Mouse (Mus musculus) forebrain, postnatal 0 days (tissue): Measurements from ENCODE around the gene 0610030E20Rik. TPM values are rescaled to one million over a fixed set of nuclear protein-coding genes. Genes with fewer than 3 reads are reported as not detected.
A peak's percentile ranks its signal among the peaks of the same experiment; 100 is the strongest.

ENCODE experiments used
- ATAC-seq: fragments of 200-750 bp; cut with Nextera tagmentation; 2 replicates; pipeline ENCODE4 v1.8.0; 2017; ENCODE audit warnings: mild to moderate bottlenecking, moderate library complexity
- DNase-seq: peaks from one replicate; pipeline ENCODE4 v3.0.0-alpha.2; 2015
- H3K27ac ChIP-seq: fragments of 300-500 bp; sonication (generic); 2 replicates; pipeline ENCODE4 v1.5.1; 2014; ENCODE audit warnings: low read depth, mild to moderate bottlenecking, antibody characterized with exemption, low read length, moderate library complexity, mixed read lengths
- H3K27me3 ChIP-seq: fragments of 300-500 bp; sonication (generic); 2 replicates; pipeline ENCODE4 v1.6.1; 2014; ENCODE audit warnings: mild to moderate bottlenecking, low read length, mixed read lengths; ENCODE audit not compliant: insufficient read depth
- H3K36me3 ChIP-seq: fragments of 300-500 bp; sonication (generic); 2 replicates; pipeline ENCODE4 v1.6.1; 2014; ENCODE audit warnings: mild to moderate bottlenecking, moderate library complexity; ENCODE audit not compliant: insufficient read depth
- H3K4me1 ChIP-seq: fragments of 300-500 bp; sonication (generic); 2 replicates; pipeline ENCODE4 v1.6.1; 2014; ENCODE audit warnings: antibody characterized with exemption; ENCODE audit not compliant: insufficient read depth
- H3K4me2 ChIP-seq: fragments of 300-500 bp; sonication (generic); 2 replicates; pipeline ENCODE4 v1.6.1; 2014; ENCODE audit warnings: low read depth, mild to moderate bottlenecking, moderate library complexity
- H3K4me3 ChIP-seq: fragments of 300-500 bp; sonication (generic); 2 replicates; pipeline ENCODE4 v1.5.1; 2014; ENCODE audit warnings: low read depth, low read length, mixed read lengths
- H3K9ac ChIP-seq: fragments of 300-500 bp; sonication (generic); 2 replicates; pipeline ENCODE4 v1.6.1; 2014; ENCODE audit warnings: mild to moderate bottlenecking
- H3K9me3 ChIP-seq: fragments of 300-500 bp; sonication (generic); 2 replicates; pipeline ENCODE4 v1.6.1; 2016; ENCODE audit warnings: low read length
- CTCF ChIP-seq: sonication (generic); IDR thresholded peaks from 2 replicates; pipeline ENCODE4 v1.5.1; 2016; ENCODE audit warnings: antibody characterized with exemption, control low read depth, low read depth
- WGBS: fragments of 180-500 bp; shearing (Covaris S2); extraction: QIAGEN DNeasy Blood & Tissue Kit; methylation state at CpG from one replicate; pipeline ENCODE4 v1.1.7; 2014; 5-methylcytosine and 5-hydroxymethylcytosine counted together
- polyA plus RNA-seq: library from polyadenylated mRNA; unstranded; fragments of >200 nt; fragmentation: Nextera tagmentation; extraction: Ambion mirVana; gene quantifications from 2 replicates; pipeline ENCODE4 v1.2.1, GENCODE M21; 2015
- total RNA-seq: library from RNA; depleted of rRNA; stranded (reverse); fragments of >200 nt; gene quantifications from 2 replicates; pipeline ENCODE4 v1.2.3, GENCODE M21; 2014

The 0610030E20Rik gene
- total and polyA plus RNA-seq, 2 experiments from 2014 or later = 10.9 to 15.4 TPM

DNA sequence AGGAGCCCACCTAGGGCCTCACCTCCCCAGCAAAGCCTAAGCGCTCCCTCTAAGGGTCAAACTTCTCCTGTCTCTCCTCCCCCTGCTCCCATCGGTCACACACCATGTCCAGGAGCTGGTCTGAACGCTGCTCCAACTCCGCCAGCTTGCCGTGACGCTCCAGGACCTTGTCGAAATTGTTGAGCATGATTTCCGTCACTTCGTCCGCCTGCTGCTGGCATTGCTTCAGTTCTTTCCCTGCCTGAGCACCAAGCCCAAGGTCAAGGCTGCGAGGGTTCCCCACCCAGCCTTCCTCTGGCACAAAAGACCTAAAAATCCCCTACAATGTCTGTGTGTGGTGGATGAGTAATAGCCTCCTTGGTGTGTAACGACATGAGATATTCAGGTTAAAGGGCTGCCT is 23.0 kb downstream of the 0610030E20Rik start:
- DNase-seq (no peak), ATAC-seq (no peak)
- H3K4me1 ChIP-seq = no peaks in the 10 kb centered on the region
- H3K9ac ChIP-seq = no peak overlapping the region
- no peak overlapping the region for H3K4me3 ChIP-seq
- no peaks in the 10 kb centered on the region for H3K9me3 ChIP-seq
- no peak for TF ChIP-seq CTCF
- no peak overlapping the region for H3K4me2 ChIP-seq
- H3K36me3 ChIP-seq = no peaks in the 10 kb centered on the region
- WGBS = 83% methylated on average over 12 of the region's 12 CpGs
- H3K27me3 ChIP-seq = no peaks in the 10 kb centered on the region
- H3K27ac ChIP-seq = no peak overlapping the region

DNA sequence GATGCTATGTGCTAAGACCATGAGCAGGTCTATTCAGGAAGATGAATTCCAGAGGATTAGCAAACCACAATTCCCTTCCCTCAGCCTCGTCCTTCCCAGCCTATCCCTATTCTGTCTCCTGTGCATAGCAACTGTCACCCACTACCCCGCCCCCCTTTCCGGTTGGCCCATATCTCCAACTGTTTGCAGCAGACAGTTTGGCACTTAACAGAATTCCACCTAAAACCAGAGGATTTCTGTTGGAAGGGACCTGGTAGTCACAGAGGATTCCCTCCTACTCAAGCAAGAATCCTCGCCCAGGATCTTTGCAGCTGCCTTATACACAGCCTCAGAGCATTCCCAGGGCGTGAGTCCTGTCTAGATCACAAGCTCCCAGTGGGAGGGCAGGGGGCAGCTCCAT is 24.0 kb downstream of the 0610030E20Rik start:
- no peak overlapping the region for H3K4me3 ChIP-seq
- no peaks in the 10 kb centered on the region for H3K27me3 ChIP-seq
- no peak for TF ChIP-seq CTCF
- no peaks in the 10 kb centered on the region for H3K9me3 ChIP-seq
- no peak overlapping the region for H3K9ac ChIP-seq
- ATAC-seq (peak; percentile 51), DNase-seq (no peak)
- WGBS = 48% methylated on average over 5 of the region's 5 CpGs
- H3K36me3 ChIP-seq = no peaks in the 10 kb centered on the region
- no peak overlapping the region for H3K4me2 ChIP-seq
- H3K27ac ChIP-seq = no peak overlapping the region
- H3K4me1 ChIP-seq = no peaks in the 10 kb centered on the region

DNA sequence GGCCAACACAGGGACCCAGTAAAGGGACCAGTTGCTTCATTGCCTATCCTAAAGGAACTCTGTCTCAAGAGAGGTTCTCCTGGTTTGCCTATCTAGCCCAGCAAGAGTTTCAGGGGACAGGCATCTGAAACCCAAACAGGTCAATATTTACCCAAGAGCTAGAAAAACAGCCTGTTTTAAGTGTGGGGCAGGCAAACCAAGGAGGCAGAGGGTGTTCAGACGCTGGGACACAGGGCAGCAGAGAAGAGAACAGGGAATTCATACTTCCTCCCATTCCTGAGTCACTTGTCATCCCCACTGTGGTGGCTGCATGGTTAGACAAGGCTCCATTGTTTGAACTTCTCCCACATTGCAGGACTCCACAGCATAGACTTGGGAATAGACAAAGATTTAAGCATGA is 24.5 kb downstream of the 0610030E20Rik start:
- no peaks in the 10 kb centered on the region for H3K9me3 ChIP-seq
- no peaks in the 10 kb centered on the region for H3K27me3 ChIP-seq
- H3K36me3 ChIP-seq = no peaks in the 10 kb centered on the region
- no peaks in the 10 kb centered on the region for H3K4me1 ChIP-seq
- DNase-seq (no peak), ATAC-seq (no peak)
- no peak overlapping the region for H3K9ac ChIP-seq
- TF ChIP-seq CTCF = no peak
- no peak overlapping the region for H3K4me2 ChIP-seq
- no peak overlapping the region for H3K27ac ChIP-seq
- no peak overlapping the region for H3K4me3 ChIP-seq
- WGBS = 34% methylated on average over 1 of the region's 1 CpGs

GRCm38 (mm10) chr6:72373184-72373583 is 26.1 kb downstream of the 0610030E20Rik start:
- no peaks in the 10 kb centered on the region for H3K36me3 ChIP-seq
- no peak overlapping the region for H3K9ac ChIP-seq
- no peaks in the 10 kb centered on the region for H3K27me3 ChIP-seq
- no peak overlapping the region for H3K4me3 ChIP-seq
- no peaks in the 10 kb centered on the region for H3K9me3 ChIP-seq
- ATAC-seq (no peak), DNase-seq (no peak)
- H3K27ac ChIP-seq = no peak overlapping the region
- no peaks in the 10 kb centered on the region for H3K4me1 ChIP-seq
- WGBS = 82% methylated on average over 4 of the region's 4 CpGs
- TF ChIP-seq CTCF = no peak
- no peak overlapping the region for H3K4me2 ChIP-seq

DNA sequence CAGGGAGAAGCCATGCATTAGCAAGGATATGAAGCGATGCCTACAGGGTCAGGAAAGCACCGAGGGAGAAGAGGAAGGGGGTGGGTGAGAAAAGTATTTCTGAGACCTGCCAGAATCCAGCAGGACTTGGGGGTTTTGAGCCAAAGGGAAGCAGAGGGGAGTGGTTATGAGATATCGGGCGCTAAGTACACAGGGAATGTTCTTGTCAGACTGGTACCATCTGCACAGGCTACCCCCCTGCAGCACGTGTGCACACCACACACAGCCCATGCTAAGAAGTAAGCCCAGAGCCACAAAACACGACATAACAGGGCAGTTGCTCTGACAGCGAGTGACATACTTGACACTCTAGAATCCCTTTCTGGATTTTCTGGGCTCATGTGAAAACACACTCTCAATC is 27.1 kb downstream of the 0610030E20Rik start:
- TF ChIP-seq CTCF = no peak
- H3K36me3 ChIP-seq = no peaks in the 10 kb centered on the region
- 68% methylated on average over 7 of the region's 7 CpGs for WGBS
- DNase-seq (no peak), ATAC-seq (no peak)
- no peak overlapping the region for H3K4me3 ChIP-seq
- H3K4me1 ChIP-seq = no peaks in the 10 kb centered on the region
- no peak overlapping the region for H3K27ac ChIP-seq
- no peaks in the 10 kb centered on the region for H3K27me3 ChIP-seq
- H3K4me2 ChIP-seq = no peak overlapping the region
- no peak overlapping the region for H3K9ac ChIP-seq
- no peaks in the 10 kb centered on the region for H3K9me3 ChIP-seq

- no peak for TF ChIP-seq CTCF
- H3K36me3 ChIP-seq = no peaks in the 10 kb centered on the region
- H3K4me1 ChIP-seq = no peaks in the 10 kb centered on the region
- H3K4me3 ChIP-seq = no peak overlapping the region
- 81% methylated on average over 15 of the region's 15 CpGs for WGBS
- H3K9ac ChIP-seq = no peak overlapping the region
- ATAC-seq (no peak), DNase-seq (no peak)
- no peaks in the 10 kb centered on the region for H3K9me3 ChIP-seq
- H3K4me2 ChIP-seq = no peak overlapping the region
- no peak overlapping the region for H3K27ac ChIP-seq
- H3K27me3 ChIP-seq = no peaks in the 10 kb centered on the region
Observed at GRCm38 (mm10) chr6:72374820-72375563, 27.9 kb downstream of the 0610030E20Rik start.

DNA sequence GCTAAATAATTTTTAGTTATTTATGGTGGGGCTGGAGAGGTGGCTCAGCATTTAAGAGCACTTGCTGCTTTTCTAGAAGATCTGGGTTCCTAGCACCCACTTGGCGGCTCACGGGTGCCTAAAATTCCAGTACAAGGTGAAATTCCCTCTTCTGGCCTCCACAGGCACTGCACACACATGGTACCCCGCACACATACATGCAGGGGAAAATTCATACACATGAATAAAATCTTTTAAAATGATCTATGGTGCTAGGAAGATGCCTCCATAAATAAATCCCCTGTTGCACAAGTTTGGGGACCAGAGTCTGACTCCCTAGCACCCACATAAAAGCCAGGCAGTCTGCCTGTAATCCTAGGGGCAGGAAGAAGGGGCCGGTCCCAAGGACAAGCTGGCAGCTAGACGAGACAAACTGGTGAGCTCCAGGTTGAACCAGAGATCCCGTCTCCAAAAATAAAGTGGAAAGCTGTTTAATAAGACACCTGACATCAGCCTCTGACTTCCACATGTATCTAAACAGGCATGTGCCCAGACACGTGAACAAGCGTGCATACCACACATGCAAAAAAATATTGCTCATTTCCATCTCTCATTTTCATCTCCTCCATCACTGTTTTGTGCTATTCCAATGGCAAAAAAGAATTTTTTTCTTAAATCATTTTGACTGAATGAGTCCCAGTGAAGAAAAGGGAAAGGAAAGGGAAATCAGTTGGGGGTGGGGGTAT is 31.6 kb downstream of the 0610030E20Rik start:
- no peak for TF ChIP-seq CTCF
- 86% methylated on average over 8 of the region's 8 CpGs for WGBS
- no peaks in the 10 kb centered on the region for H3K9me3 ChIP-seq
- DNase-seq = no peak
- no peak overlapping the region for H3K4me3 ChIP-seq
- no peak for ATAC-seq
- no peaks in the 10 kb centered on the region for H3K36me3 ChIP-seq
- no peak overlapping the region for H3K9ac ChIP-seq
- no peaks in the 10 kb centered on the region for H3K4me1 ChIP-seq
- no peak overlapping the region for H3K4me2 ChIP-seq
- no peaks in the 10 kb centered on the region for H3K27me3 ChIP-seq
- no peak overlapping the region for H3K27ac ChIP-seq
